Mouse (Mus musculus) kidney, adult 9 months (tissue): Measurements from ENCODE around the gene Baiap2.

Experiments
- DNase-seq: peaks from one replicate; pipeline ENCODE4 v3.0.0; 2022

The Baiap2 gene

DNA sequence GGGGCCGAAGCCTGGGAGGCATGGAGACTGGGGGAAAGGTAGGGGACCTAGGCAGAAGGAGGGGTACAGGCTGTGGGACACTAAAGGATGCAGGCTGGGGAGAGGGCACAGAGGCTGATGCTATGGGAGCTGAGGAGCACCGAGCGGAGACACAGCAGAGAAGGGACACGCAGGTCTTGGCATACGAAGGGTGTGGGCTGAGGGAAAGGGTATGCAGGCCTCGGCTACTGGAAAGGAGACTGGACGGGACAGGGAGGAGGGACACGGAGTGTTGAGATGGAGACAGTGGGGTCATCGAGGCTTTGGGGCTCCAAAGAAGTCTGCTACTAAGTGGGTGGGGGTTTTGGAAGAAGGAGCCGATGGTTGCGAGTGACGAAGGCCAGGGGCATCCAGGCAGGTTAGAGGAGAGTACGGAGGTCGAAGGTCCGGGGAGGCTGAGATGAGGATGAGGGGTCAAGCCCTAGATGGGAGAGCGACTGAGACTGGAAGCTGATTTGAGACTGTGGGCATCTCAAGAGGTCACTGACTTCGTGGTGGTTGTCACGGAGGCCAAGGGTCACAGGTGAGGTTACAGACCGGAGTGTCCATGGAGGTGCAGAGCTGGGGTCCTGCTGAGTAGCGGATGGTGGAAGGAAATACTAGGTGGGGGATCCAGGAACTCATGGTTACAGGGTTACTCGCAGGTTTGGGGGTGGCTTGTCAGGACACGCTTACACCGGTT is 105.1 kb downstream of the Baiap2 start:
- DNase-seq: no peak

GRCm38 (mm10) chr11:120048252-120048556 is 105.6 kb downstream of the Baiap2 start:
- DNase-seq: no peak

DNA sequence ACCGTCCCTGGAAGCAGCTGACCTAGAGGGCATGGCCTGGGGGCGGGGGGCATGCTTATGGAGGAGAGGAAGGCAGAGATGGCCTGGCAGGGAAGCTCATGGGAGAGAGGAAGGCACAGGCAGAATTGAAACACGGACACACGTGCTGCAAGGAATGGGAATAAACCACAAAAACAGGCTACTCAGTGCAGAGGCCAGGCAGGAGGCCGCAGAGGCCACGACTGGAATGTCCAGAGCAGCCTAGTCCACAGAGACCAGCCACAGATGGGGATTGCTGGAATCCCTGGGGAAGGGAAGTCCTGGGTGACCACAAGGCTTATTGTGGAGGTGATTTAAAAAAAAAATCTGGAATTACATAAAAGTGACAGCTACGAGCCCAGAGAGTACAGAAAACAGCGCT is 106.5 kb downstream of the Baiap2 start:
- peak; percentile 41 for DNase-seq

DNA sequence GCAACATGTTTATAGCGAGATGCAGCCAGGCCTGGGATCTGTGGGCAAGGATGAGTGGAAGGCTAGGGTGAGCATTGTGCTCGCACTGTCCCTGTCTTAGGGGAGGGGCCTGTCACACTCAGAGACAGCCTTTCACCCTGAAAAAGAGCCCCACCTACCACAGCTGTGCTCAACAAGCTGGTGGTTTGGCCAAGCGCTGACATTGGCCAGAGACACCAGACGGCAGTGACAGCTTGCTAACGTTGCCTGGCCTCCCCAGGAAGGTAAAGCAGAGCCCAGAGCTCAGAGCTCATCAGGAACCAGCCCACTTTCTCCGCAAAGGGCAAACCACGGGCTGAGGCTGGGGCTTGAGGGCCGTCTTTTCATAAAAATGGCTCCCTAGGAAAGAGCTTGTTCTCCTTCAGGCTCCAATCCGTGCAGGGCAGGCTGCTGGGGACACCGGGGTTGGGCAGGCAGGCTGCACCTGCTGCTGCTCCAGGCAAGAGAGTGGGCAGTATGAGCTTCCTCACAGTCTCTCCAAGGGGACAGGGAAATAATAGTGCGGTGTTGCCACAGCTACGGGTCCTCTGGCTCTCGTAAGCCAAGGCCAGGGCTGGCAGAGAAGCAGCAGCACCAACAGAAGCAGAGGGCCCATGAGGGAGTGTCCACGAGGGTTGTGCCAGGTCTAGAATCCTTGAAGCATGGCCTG is 108.7 kb downstream of the Baiap2 start:
- no peak for DNase-seq

- peak; percentile 38 for DNase-seq
Observed at GRCm38 (mm10) chr11:120052274-120052673, 109.7 kb downstream of the Baiap2 start.

DNA sequence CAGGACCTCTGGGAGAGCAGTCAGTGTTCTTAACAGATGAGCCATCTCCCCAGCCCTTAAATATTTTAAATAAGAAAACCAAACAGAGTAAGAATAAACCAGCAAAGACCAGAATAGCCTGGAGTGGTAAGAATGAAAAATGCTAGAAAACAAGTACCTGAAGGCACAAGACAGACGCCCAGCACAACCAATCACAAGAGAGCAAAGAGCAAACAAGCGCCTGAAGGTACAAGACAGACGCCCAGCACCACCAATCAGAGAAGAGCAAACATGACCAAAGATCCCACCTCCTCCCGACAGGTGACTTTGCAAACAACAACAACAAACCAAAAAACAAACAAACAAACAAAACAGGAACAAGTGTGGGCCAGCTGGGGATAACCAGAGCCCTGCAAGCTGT is 111.3 kb downstream of the Baiap2 start:
- DNase-seq: no peak

DNA sequence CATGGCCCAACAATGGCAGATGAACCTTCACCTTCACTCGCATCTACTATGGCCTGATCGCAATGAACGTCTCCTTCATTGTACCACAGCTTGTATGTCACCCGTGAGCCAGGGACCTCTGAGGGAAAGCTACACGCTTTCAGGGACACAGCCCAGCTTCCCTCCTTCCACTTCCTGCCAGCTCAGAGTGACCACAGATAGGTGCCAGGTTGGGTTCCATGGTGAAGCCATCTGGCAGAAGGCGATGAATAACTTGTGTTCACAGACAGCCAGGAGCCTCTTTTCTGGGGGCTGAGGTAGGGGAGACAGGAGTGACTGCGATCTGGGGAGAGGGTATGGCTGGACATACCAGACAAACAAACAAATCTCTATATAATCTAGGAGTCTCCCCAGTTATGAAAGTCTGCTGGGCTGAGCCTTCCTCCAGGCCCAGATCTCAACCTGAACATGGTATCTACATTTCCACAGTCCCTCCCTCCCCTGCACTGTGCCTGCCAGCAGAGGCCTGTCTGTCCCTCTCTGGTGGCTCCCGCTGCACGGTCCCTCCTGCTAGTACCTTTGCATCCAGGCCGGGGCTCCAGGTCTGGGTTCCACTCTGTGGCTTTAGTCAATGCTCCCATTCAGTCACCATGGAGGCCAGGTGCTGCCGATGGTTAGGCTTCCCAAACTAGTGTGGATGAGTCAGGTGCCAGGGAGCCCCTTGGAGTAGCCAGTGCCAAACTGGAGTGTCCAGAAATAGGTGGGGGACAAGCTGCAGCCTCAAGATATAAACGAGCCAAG is 113.6 kb downstream of the Baiap2 start:
- no peak for DNase-seq
